Mouse (Mus musculus) central nervous system, embryonic 18 days (tissue): Measurements from ENCODE around the gene Tmem62. TPM values are rescaled to one million over a fixed set of nuclear protein-coding genes. Genes with fewer than 3 reads are reported as not detected.

Experiments used
- polyA plus RNA-seq: library from polyadenylated mRNA; depleted of rRNA; stranded (reverse); fragments of >200 nt; gene quantifications from 2 replicates; pipeline ENCODE4 v1.2.3, GENCODE M21; 2012; rRNA removed

Gene Tmem62
- polyA plus RNA-seq: 20.5 and 21.8 TPM in 2 replicates

DNA sequence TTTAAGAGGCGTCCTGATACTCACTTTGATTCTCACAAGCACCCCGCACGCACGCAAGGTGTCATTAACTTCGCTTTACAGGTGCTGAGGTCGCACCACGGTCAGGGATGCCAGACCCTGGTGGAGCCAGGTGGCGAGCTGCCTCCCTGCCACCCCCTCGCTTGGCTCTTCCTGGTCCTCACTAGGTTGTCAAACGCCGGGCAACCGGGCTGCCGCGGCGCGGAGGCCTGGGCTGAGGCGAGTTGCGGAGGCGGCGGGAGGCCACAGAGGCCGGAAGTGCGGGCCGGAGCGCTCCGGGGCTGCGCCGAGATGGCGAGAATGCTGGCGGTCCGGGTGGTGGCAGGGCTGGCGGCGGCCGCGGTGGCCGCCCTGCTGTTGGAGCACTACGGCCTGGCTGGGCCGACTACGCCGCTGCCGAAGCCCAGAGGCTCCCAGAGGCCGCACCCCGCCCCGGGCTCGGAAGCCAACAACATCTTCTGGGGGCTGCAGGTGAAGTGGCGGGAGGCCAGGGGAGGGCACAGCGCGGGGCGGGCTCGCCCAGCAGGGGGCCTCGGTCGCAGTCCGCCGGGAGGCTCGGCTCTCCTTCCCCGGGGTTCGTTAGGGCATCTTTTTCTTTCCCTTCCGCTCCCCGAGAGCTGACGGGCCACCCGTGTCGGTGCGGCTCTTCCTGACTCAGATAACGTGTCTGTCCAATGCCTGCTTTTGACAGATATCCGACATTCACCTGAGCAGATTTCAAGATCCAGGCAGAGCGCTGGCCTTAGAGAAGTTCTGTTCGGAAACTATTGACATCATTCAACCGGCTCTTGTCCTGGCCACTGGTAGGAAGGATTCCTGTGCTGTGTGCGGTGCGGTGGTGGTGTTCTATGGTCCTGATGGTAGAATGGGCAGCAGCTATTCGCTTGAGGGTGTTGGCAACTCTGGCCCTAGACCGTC lies at the start of gene Tmem62:
Gene Tmem62, plus strand, starts transcription at position 28 of the 936 bp plus-strand sequence.

DNA sequence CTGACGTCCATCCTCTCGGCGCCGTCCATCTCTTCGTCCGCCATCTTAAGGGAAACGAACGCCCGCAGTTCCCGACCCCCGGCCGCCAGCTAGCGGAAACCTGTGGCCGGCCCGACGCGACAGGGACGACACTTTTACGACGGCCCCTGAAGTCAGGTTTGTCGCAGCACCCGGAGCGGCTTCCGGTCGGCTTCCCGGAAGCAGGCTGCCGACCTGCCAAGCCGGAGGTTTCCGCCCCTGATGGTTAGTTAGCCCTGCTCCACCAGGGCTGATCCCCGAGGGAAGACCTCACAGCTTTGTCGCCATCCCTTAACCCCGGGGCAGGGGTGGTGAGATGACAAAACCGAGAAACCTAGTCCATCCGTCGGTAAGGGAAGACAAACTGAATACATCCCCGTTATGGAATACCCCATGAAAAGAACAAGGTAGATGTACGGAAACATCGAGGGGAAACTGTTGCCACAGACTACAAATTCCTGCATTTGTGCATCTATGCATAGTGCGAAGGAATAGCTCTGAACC lies 6.2 kb upstream of the Tmem62 start, which contains the start of gene Ubr1:
Gene Ubr1, minus strand, starts transcription at position 157 of the 522 bp plus-strand sequence.

DNA sequence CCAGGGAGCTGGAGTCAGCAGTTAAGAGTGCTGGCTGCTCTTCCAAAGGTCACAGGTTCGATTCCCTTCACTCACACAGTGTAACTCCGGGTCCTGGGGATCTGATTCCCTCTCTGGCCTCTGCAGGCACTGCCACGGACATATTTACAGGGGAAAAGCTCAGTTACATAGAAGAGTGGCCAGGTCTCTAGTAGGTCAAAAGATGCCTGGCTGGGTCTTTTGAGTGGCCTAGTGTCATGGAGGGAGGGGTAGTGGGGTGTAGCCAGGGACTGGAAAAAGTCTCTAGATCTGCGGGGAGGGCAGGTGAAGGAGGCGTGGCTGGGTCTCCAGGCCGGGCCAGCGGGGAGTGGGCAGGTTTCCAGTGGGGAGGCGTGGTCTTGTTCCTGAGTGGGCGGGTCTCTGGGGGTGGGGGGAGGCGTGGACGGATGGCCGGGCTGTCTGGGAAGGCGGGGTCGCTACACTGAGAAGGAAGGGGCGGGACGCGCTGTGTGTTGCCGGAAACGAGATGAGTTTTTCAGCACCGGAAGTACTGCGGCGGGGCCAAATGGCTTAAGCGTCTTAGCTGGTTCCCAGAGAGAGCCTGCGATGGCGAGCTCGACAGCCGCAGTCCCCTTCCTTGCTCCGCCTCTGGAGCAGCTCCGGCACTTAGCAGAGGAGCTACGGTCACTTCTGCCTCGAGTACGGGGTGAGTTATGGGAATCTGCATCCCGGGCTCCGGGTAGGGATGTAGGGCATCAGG lies 31.3 kb downstream of the Tmem62 start, which contains the start of gene Ccndbp1:
Gene Ccndbp1, plus strand, starts transcription at position 479 of the 739 bp plus-strand sequence.

DNA sequence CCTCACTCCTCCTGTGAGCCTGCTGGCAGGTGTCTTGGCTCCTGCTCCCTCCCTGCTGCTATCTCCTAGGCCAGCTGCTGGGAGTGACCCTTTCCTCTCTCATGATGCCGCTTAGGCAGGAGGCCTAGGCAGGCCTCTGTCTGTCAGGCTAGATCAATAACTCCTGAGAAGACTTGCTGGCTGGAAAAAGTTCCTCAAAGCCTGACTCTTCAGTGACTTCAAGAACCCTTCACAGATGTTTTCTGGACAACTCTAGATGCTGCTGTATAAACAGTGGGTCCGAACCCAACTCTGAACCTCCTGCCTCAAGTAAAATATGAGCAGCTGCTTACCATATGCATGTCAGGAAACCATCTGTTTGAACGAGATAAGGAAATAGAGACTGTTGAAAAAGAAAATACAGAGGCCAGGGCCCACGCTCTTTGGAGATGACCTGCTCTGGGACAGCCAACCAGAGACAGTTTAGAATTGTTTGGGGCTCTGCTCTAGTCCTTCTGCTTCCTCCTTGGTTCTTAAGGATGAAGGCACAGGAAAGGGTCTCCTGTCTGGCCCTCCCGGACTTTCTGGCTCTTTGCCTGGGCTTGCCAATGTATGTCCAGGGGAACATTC lies 60.0 kb downstream of the Tmem62 start, which contains the start of gene Epb42:
Gene Epb42, minus strand, starts transcription at position 340 of the 609 bp plus-strand sequence.

Other genes starting within 250 kb of the Tmem62 start
- gene Cdan1, start 126.9 kb upstream of the Tmem62 start, polyA plus RNA-seq: 32.6 and 35.4 TPM in 2 replicates
- gene Ttbk2, start 126.4 kb upstream of the Tmem62 start, polyA plus RNA-seq: 21.0 and 22.6 TPM in 2 replicates
- gene Ubr1, start 6.3 kb upstream of the Tmem62 start, polyA plus RNA-seq: 22.1 and 23.6 TPM in 2 replicates
- 74.7 and 75.5 TPM in 2 replicates for gene Ccndbp1, start 31.4 kb downstream of the Tmem62 start, polyA plus RNA-seq
- 0.05 and 0.06 TPM in 2 replicates for gene Epb42, start 60.1 kb downstream of the Tmem62 start, polyA plus RNA-seq
- 0.04 and 0.11 TPM in 2 replicates for gene Tgm5, start 108.8 kb downstream of the Tmem62 start, polyA plus RNA-seq
- 0.08 and 0.10 TPM in 2 replicates for gene Tgm7, start 132.8 kb downstream of the Tmem62 start, polyA plus RNA-seq
- gene Adal, start 163.4 kb downstream of the Tmem62 start, polyA plus RNA-seq: 24.2 and 26.3 TPM in 2 replicates
- 8.4 and 9.6 TPM in 2 replicates for gene Lcmt2, start 163.6 kb downstream of the Tmem62 start, polyA plus RNA-seq
- 45.6 and 47.1 TPM in 2 replicates for gene Tubgcp4, start 193.6 kb downstream of the Tmem62 start, polyA plus RNA-seq
- gene Zscan29, start 194.1 kb downstream of the Tmem62 start, polyA plus RNA-seq: 3.9 and 4.2 TPM in 2 replicates